Mouse (Mus musculus): ENCODE results near the gene Fam241a. TPM values are rescaled to one million over a fixed set of nuclear protein-coding genes. Genes with fewer than 3 reads are reported as not detected.
A peak's percentile ranks its signal among the peaks of the same experiment; 100 is the strongest.

Fam241a gene
- polyA plus RNA-seq, 1 experiment from 2014 or later, result 5.4 TPM

GRCm38 (mm10) chr3:127864242-127864641 is 31.9 kb downstream of the Fam241a start:
- Histone ChIP-seq H3K4me2 (ENCODE audit: low read length) (no peak overlapping the region), H3K27ac (ENCODE audit: low read depth, low read length) (no peak overlapping the region), H3K9ac (ENCODE audit: low read depth, low read length) (no peak overlapping the region), H3K9me3 (ENCODE audit: control insufficient read depth, low read length) (no peaks in the 10 kb centered on the region), H3K27me3 (replicated peaks; ENCODE audit: control insufficient read depth, insufficient read depth, low read length) (no peaks in the 10 kb centered on the region), H3K4me3 (ENCODE audit: low read length) (no peak overlapping the region), H3K4me1 (ENCODE audit: control insufficient read depth, insufficient read depth, low read depth, low read length) (no peaks in the 10 kb centered on the region), H3K36me3 (ENCODE audit: control insufficient read depth, insufficient read depth, low read length) (no peaks in the 10 kb centered on the region)
- 37% methylated on average over 2 of the region's 2 CpGs for WGBS
- no peak for ATAC-seq

- Histone ChIP-seq H3K9ac (ENCODE audit: low read depth, low read length) (no peak overlapping the region), H3K4me3 (ENCODE audit: low read length) (no peak overlapping the region), H3K4me1 (ENCODE audit: control insufficient read depth, insufficient read depth, low read depth, low read length) (no peaks in the 10 kb centered on the region), H3K9me3 (ENCODE audit: control insufficient read depth, low read length) (0 out of 2 replicates have a peak, but pooled peaks cover 2% of the 10 kb centered on the region), H3K27me3 (replicated peaks; ENCODE audit: control insufficient read depth, insufficient read depth, low read length) (no peaks in the 10 kb centered on the region), H3K27ac (ENCODE audit: low read depth, low read length) (no peak overlapping the region), H3K36me3 (ENCODE audit: control insufficient read depth, insufficient read depth, low read length) (no peaks in the 10 kb centered on the region), H3K4me2 (ENCODE audit: low read length) (no peak overlapping the region)
- no peak for ATAC-seq
- 61% methylated on average over 3 of the region's 3 CpGs for WGBS
Measured at GRCm38 (mm10) chr3:127863571-127863970, 32.6 kb downstream of the Fam241a start.

- no peak for ATAC-seq
- no peak overlapping the region for H3K4me2 ChIP-seq (ENCODE audit: low read length)
- WGBS, result 66% methylated on average over 4 of the region's 4 CpGs
Measured at GRCm38 (mm10) chr3:127862479-127862878, 33.6 kb downstream of the Fam241a start.

GRCm38 (mm10) chr3:127861340-127861739 is 34.8 kb downstream of the Fam241a start:
- Histone ChIP-seq H3K27me3 (replicated peaks; ENCODE audit: control insufficient read depth, insufficient read depth, low read length) (no peaks in the 10 kb centered on the region), H3K4me3 (ENCODE audit: low read length) (no peak overlapping the region), H3K9ac (ENCODE audit: low read depth, low read length) (no peak overlapping the region), H3K36me3 (ENCODE audit: control insufficient read depth, insufficient read depth, low read length) (no peaks in the 10 kb centered on the region), H3K9me3 (ENCODE audit: control insufficient read depth, low read length) (0 out of 2 replicates have a peak, but pooled peaks cover 2% of the 10 kb centered on the region), H3K4me1 (ENCODE audit: control insufficient read depth, insufficient read depth, low read depth, low read length) (no peaks in the 10 kb centered on the region), H3K27ac (ENCODE audit: low read depth, low read length) (no peak overlapping the region), H3K4me2 (ENCODE audit: low read length) (no peak overlapping the region)
- ATAC-seq, result no peak
- WGBS, result 92% methylated on average over 11 of the region's 11 CpGs

More at GRCm38 (mm10) chr3:127862479-127862878, 33.6 kb downstream of the Fam241a start:
- H3K9me3 ChIP-seq (ENCODE audit: control insufficient read depth, low read length), result 0 out of 2 replicates have a peak, but pooled peaks cover 2% of the 10 kb centered on the region
- H3K9ac ChIP-seq (ENCODE audit: low read depth, low read length), result no peak overlapping the region
- H3K36me3 ChIP-seq (ENCODE audit: control insufficient read depth, insufficient read depth, low read length), result no peaks in the 10 kb centered on the region
- H3K4me1 ChIP-seq (ENCODE audit: control insufficient read depth, insufficient read depth, low read depth, low read length), result no peaks in the 10 kb centered on the region
- H3K4me3 ChIP-seq (ENCODE audit: low read length), result no peak overlapping the region
- H3K27me3 ChIP-seq (replicated peaks; ENCODE audit: control insufficient read depth, insufficient read depth, low read length), result no peaks in the 10 kb centered on the region
- H3K27ac ChIP-seq (ENCODE audit: low read depth, low read length), result no peak overlapping the region

GRCm38 (mm10) chr3:127853431-127854206 is 42.5 kb downstream of the Fam241a start:
- H3K9ac ChIP-seq (ENCODE audit: low read depth, low read length), result peak overlapping the region; percentile 19; the same call in 1 of the 2 replicates
- peak; percentile 88 for ATAC-seq
- H3K36me3 ChIP-seq (ENCODE audit: control insufficient read depth, insufficient read depth, low read length), result no peaks in the 10 kb centered on the region
- 15% methylated on average over 15 of the region's 15 CpGs for WGBS
- H3K4me3 ChIP-seq (ENCODE audit: low read length), result no peak overlapping the region
- H3K4me1 ChIP-seq (ENCODE audit: control insufficient read depth, insufficient read depth, low read depth, low read length), result peaks cover 2% of the 10 kb centered on the region; the same call in 1 of the 2 replicates
- H3K4me2 ChIP-seq (ENCODE audit: low read length), result peak overlapping the region; percentile 6
- no peak overlapping the region for H3K27ac ChIP-seq (ENCODE audit: low read depth, low read length)
- no peaks in the 10 kb centered on the region for H3K9me3 ChIP-seq (ENCODE audit: control insufficient read depth, low read length)
- H3K27me3 ChIP-seq (replicated peaks; ENCODE audit: control insufficient read depth, insufficient read depth, low read length), result 0 out of 2 replicates have a peak, but pooled peaks cover 2% of the 10 kb centered on the region

- no peaks in the 10 kb centered on the region for H3K9me3 ChIP-seq (ENCODE audit: control insufficient read depth, low read length)
- H3K27ac ChIP-seq (ENCODE audit: low read depth, low read length), result no peak overlapping the region
- ATAC-seq, result no peak
- H3K9ac ChIP-seq (ENCODE audit: low read depth, low read length), result no peak overlapping the region
- no peaks in the 10 kb centered on the region for H3K36me3 ChIP-seq (ENCODE audit: control insufficient read depth, insufficient read depth, low read length)
- no peak overlapping the region for H3K4me3 ChIP-seq (ENCODE audit: low read length)
- H3K27me3 ChIP-seq (replicated peaks; ENCODE audit: control insufficient read depth, insufficient read depth, low read length), result 0 out of 2 replicates have a peak, but pooled peaks cover 2% of the 10 kb centered on the region
- peaks cover 2% of the 10 kb centered on the region; the same call in 1 of the 2 replicates for H3K4me1 ChIP-seq (ENCODE audit: control insufficient read depth, insufficient read depth, low read depth, low read length)
- WGBS, result 71% methylated on average over 9 of the region's 9 CpGs
- no peak overlapping the region for H3K4me2 ChIP-seq (ENCODE audit: low read length)
Measured at GRCm38 (mm10) chr3:127852722-127853121, 43.4 kb downstream of the Fam241a start.

GRCm38 (mm10) chr3:127850776-127851646 is 45.1 kb downstream of the Fam241a start:
- WGBS, result 61% methylated on average over 9 of the region's 9 CpGs
- Histone ChIP-seq H3K4me2 (ENCODE audit: low read length) (no peak overlapping the region), H3K9ac (ENCODE audit: low read depth, low read length) (no peak overlapping the region), H3K36me3 (ENCODE audit: control insufficient read depth, insufficient read depth, low read length) (no peaks in the 10 kb centered on the region), H3K9me3 (ENCODE audit: control insufficient read depth, low read length) (no peaks in the 10 kb centered on the region), H3K4me3 (ENCODE audit: low read length) (no peak overlapping the region), H3K4me1 (ENCODE audit: control insufficient read depth, insufficient read depth, low read depth, low read length) (peaks cover 2% of the 10 kb centered on the region; the same call in 1 of the 2 replicates), H3K27ac (ENCODE audit: low read depth, low read length) (no peak overlapping the region), H3K27me3 (replicated peaks; ENCODE audit: control insufficient read depth, insufficient read depth, low read length) (0 out of 2 replicates have a peak, but pooled peaks cover 2% of the 10 kb centered on the region)
- no peak for ATAC-seq

GRCm38 (mm10) chr3:127849922-127850321 is 46.2 kb downstream of the Fam241a start:
- Histone ChIP-seq H3K4me3 (ENCODE audit: low read length) (no peak overlapping the region), H3K9ac (ENCODE audit: low read depth, low read length) (no peak overlapping the region), H3K4me1 (ENCODE audit: control insufficient read depth, insufficient read depth, low read depth, low read length) (peaks cover 2% of the 10 kb centered on the region; the same call in 1 of the 2 replicates), H3K27me3 (replicated peaks; ENCODE audit: control insufficient read depth, insufficient read depth, low read length) (0 out of 2 replicates have a peak, but pooled peaks cover 2% of the 10 kb centered on the region), H3K36me3 (ENCODE audit: control insufficient read depth, insufficient read depth, low read length) (no peaks in the 10 kb centered on the region), H3K27ac (ENCODE audit: low read depth, low read length) (no peak overlapping the region), H3K9me3 (ENCODE audit: control insufficient read depth, low read length) (no peaks in the 10 kb centered on the region), H3K4me2 (ENCODE audit: low read length) (no peak overlapping the region)
- ATAC-seq, result no peak
- 81% methylated on average over 5 of the region's 5 CpGs for WGBS
